Mouse (Mus musculus): ENCODE measurements around the gene Dck. TPM values are rescaled to one million over a fixed set of nuclear protein-coding genes. Genes with fewer than 3 reads are reported as not detected.

The Dck gene
- polyA plus RNA-seq (2014; fragmentation: Illumina TruSeq; extraction: RNeasy Lipid Tissue Mini Kit (QIAGEN cat#74804); ENCODE audit: low read depth, low replicate concordance): 6.1 TPM

GRCm38 (mm10) chr5:88764987-88765481, at the start of gene Dck:
TSS of gene Dck (plus strand) at chr5:88764996.

GRCm38 (mm10) chr5:88720116-88721002, 44.4 kb upstream of the Dck start, which contains the start of gene Mob1b:
TSS of gene Mob1b (plus strand) at chr5:88720855.

Other genes with a start within 250 kb of the Dck start
- gene Jchain, start 237.1 kb upstream of the Dck start, polyA plus RNA-seq (2014; fragmentation: Illumina TruSeq; extraction: RNeasy Lipid Tissue Mini Kit (QIAGEN cat#74804); ENCODE audit: low read depth, low replicate concordance): 7.1 TPM
- 32.8 TPM for gene Utp3, start 210.5 kb upstream of the Dck start, polyA plus RNA-seq (2014; fragmentation: Illumina TruSeq; extraction: RNeasy Lipid Tissue Mini Kit (QIAGEN cat#74804); ENCODE audit: low read depth, low replicate concordance)
- 17.5 TPM for gene Rufy3, start 200.0 kb upstream of the Dck start, polyA plus RNA-seq (2014; fragmentation: Illumina TruSeq; extraction: RNeasy Lipid Tissue Mini Kit (QIAGEN cat#74804); ENCODE audit: low read depth, low replicate concordance)
- 72.2 TPM for gene Grsf1, start 88.8 kb upstream of the Dck start, polyA plus RNA-seq (2014; fragmentation: Illumina TruSeq; extraction: RNeasy Lipid Tissue Mini Kit (QIAGEN cat#74804); ENCODE audit: low read depth, low replicate concordance)
- gene Mob1b, start 44.1 kb upstream of the Dck start, polyA plus RNA-seq (2014; fragmentation: Illumina TruSeq; extraction: RNeasy Lipid Tissue Mini Kit (QIAGEN cat#74804); ENCODE audit: low read depth, low replicate concordance): 13.9 TPM
- 12.4 TPM for gene Slc4a4, start 121.8 kb downstream of the Dck start, polyA plus RNA-seq (2014; fragmentation: Illumina TruSeq; extraction: RNeasy Lipid Tissue Mini Kit (QIAGEN cat#74804); ENCODE audit: low read depth, low replicate concordance)